Mouse (Mus musculus) lung, embryonic 14.5 days (tissue): ENCODE measurements around the gene Brinp2. TPM values are rescaled to one million over a fixed set of nuclear protein-coding genes. Genes with fewer than 3 reads are reported as not detected.

ENCODE experiments used
- ATAC-seq: fragments of 200-750 bp; cut with Nextera tagmentation; 2 replicates; pipeline ENCODE4 v1.8.0; 2017; ENCODE audit warnings: mild to moderate bottlenecking, moderate TSS enrichment, moderate library complexity; ENCODE audit not compliant: insufficient read depth
- DNase-seq: peaks from one replicate; pipeline ENCODE4 v3.0.0-alpha.2; 2015
- H3K27ac ChIP-seq: fragments of 300-500 bp; sonication (generic); 2 replicates; pipeline ENCODE4 v1.5.1; 2014; ENCODE audit warnings: low read depth, mild to moderate bottlenecking, moderate library complexity
- H3K27me3 ChIP-seq: fragments of 300-500 bp; sonication (generic); 2 replicates; pipeline ENCODE4 v1.6.1; 2014; ENCODE audit warnings: low read length, control low read depth; ENCODE audit not compliant: insufficient read depth
- H3K36me3 ChIP-seq: fragments of 300-500 bp; sonication (generic); 2 replicates; pipeline ENCODE4 v1.6.1; 2014; ENCODE audit warnings: control low read depth; ENCODE audit not compliant: insufficient read depth
- H3K4me1 ChIP-seq: fragments of 300-500 bp; sonication (generic); 2 replicates; pipeline ENCODE4 v1.6.1; 2014; ENCODE audit warnings: antibody characterized with exemption, control low read depth; ENCODE audit not compliant: insufficient read depth
- H3K4me2 ChIP-seq: fragments of 300-500 bp; sonication (generic); 2 replicates; pipeline ENCODE4 v1.6.1; 2014; ENCODE audit warnings: mild to moderate bottlenecking
- H3K4me3 ChIP-seq: fragments of 300-500 bp; sonication (generic); 2 replicates; pipeline ENCODE4 v1.5.1; 2014; ENCODE audit warnings: low read depth, low read length
- H3K9ac ChIP-seq: fragments of 300-500 bp; sonication (generic); 2 replicates; pipeline ENCODE4 v1.6.1; 2014
- H3K9me3 ChIP-seq: fragments of 300-500 bp; sonication (generic); 2 replicates; pipeline ENCODE4 v1.6.1; 2016; ENCODE audit warnings: low read depth, low read length, control low read depth
- CTCF ChIP-seq: IDR thresholded peaks from 2 replicates; pipeline ENCODE4 v1.5.1; 2016; ENCODE audit warnings: antibody characterized with exemption, low read depth
- WGBS: fragments of 180-500 bp; shearing (Covaris S2); extraction: QIAGEN DNeasy Blood & Tissue Kit; methylation state at CpG from one replicate; pipeline ENCODE4 v1.1.7; 2014; 5-methylcytosine and 5-hydroxymethylcytosine counted together
- polyA plus RNA-seq: library from polyadenylated mRNA; unstranded; fragments of >200 nt; fragmentation: Nextera tagmentation; extraction: Ambion mirVana; gene quantifications from 2 replicates; pipeline ENCODE4 v1.2.1, GENCODE M21; 2014

Gene Brinp2
- polyA plus RNA-seq, 1 experiment from 2014 or later = 0.24 TPM

GRCm38 (mm10) chr1:158258685-158259292, 97.3 kb downstream of the Brinp2 start:
- Histone ChIP-seq H3K4me2 (no peak overlapping the region), H3K9ac (no peak overlapping the region), H3K4me1 (no peaks in the 10 kb centered on the region), H3K27me3 (no peaks in the 10 kb centered on the region), H3K27ac (no peak overlapping the region), H3K36me3 (no peaks in the 10 kb centered on the region), H3K4me3 (no peak overlapping the region), H3K9me3 (no peaks in the 10 kb centered on the region)
- WGBS = 47% methylated on average over 6 of the region's 6 CpGs
- DNase-seq (no peak), ATAC-seq (no peak)
- TF ChIP-seq CTCF = no peak

- Histone ChIP-seq H3K4me1 (no peaks in the 10 kb centered on the region), H3K27ac (no peak overlapping the region), H3K27me3 (no peaks in the 10 kb centered on the region), H3K36me3 (no peaks in the 10 kb centered on the region), H3K9ac (no peak overlapping the region), H3K4me3 (no peak overlapping the region), H3K4me2 (no peak overlapping the region), H3K9me3 (no peaks in the 10 kb centered on the region)
- ATAC-seq (no peak), DNase-seq (no peak)
- 72% methylated on average over 9 of the region's 9 CpGs for WGBS
- TF ChIP-seq CTCF = no peak
Measured at GRCm38 (mm10) chr1:158255912-158256680, 100.0 kb downstream of the Brinp2 start.

- H3K27me3 ChIP-seq = no peaks in the 10 kb centered on the region
- ATAC-seq (no peak), DNase-seq (peak; percentile 6)
- no peaks in the 10 kb centered on the region for H3K4me1 ChIP-seq
- H3K4me3 ChIP-seq = no peak overlapping the region
- no peak overlapping the region for H3K4me2 ChIP-seq
- H3K9ac ChIP-seq = no peak overlapping the region
- no peaks in the 10 kb centered on the region for H3K9me3 ChIP-seq
- H3K36me3 ChIP-seq = no peaks in the 10 kb centered on the region
- H3K27ac ChIP-seq = no peak overlapping the region
- TF ChIP-seq CTCF = no peak
- 63% methylated on average over 8 of the region's 8 CpGs for WGBS
Measured at GRCm38 (mm10) chr1:158252682-158253222, 103.4 kb downstream of the Brinp2 start.

- no peaks in the 10 kb centered on the region for H3K27me3 ChIP-seq
- TF ChIP-seq CTCF = no peak
- 75% methylated on average over 3 of the region's 3 CpGs for WGBS
- H3K9ac ChIP-seq = no peak overlapping the region
- ATAC-seq (no peak), DNase-seq (no peak)
- H3K36me3 ChIP-seq = no peaks in the 10 kb centered on the region
- no peak overlapping the region for H3K27ac ChIP-seq
- H3K4me2 ChIP-seq = no peak overlapping the region
- no peak overlapping the region for H3K4me3 ChIP-seq
- H3K9me3 ChIP-seq = no peaks in the 10 kb centered on the region
- no peaks in the 10 kb centered on the region for H3K4me1 ChIP-seq
Measured at GRCm38 (mm10) chr1:158248266-158248665, 107.9 kb downstream of the Brinp2 start.

- no peak for TF ChIP-seq CTCF
- no peak overlapping the region for H3K27ac ChIP-seq
- H3K9ac ChIP-seq = no peak overlapping the region
- H3K36me3 ChIP-seq = no peaks in the 10 kb centered on the region
- no peaks in the 10 kb centered on the region for H3K27me3 ChIP-seq
- H3K4me1 ChIP-seq = no peaks in the 10 kb centered on the region
- no peak overlapping the region for H3K4me2 ChIP-seq
- DNase-seq = no peak
- no peaks in the 10 kb centered on the region for H3K9me3 ChIP-seq
- no peak overlapping the region for H3K4me3 ChIP-seq
- ATAC-seq = no peak
- 89% methylated on average over 14 of the region's 14 CpGs for WGBS
Measured at GRCm38 (mm10) chr1:158246476-158247153, 109.5 kb downstream of the Brinp2 start.

GRCm38 (mm10) chr1:158245486-158245885, 110.6 kb downstream of the Brinp2 start:
- H3K27me3 ChIP-seq = no peaks in the 10 kb centered on the region
- TF ChIP-seq CTCF = no peak
- H3K4me3 ChIP-seq = no peak overlapping the region
- WGBS = 78% methylated on average over 8 of the region's 8 CpGs
- no peak overlapping the region for H3K4me2 ChIP-seq
- no peaks in the 10 kb centered on the region for H3K36me3 ChIP-seq
- no peak for ATAC-seq
- H3K9ac ChIP-seq = no peak overlapping the region
- H3K4me1 ChIP-seq = no peaks in the 10 kb centered on the region
- H3K27ac ChIP-seq = no peak overlapping the region
- no peaks in the 10 kb centered on the region for H3K9me3 ChIP-seq
- DNase-seq = no peak

- ATAC-seq = no peak
Measured at GRCm38 (mm10) chr1:158244016-158244415, 112.1 kb downstream of the Brinp2 start.

More at GRCm38 (mm10) chr1:158244016-158244415, 112.1 kb downstream of the Brinp2 start:
- Histone ChIP-seq H3K4me2 (no peak overlapping the region), H3K4me1 (no peaks in the 10 kb centered on the region), H3K27me3 (no peaks in the 10 kb centered on the region), H3K9me3 (no peaks in the 10 kb centered on the region), H3K36me3 (no peaks in the 10 kb centered on the region), H3K27ac (no peak overlapping the region), H3K9ac (no peak overlapping the region), H3K4me3 (no peak overlapping the region)
- WGBS = 85% methylated on average over 3 of the region's 3 CpGs
- DNase-seq = no peak
- no peak for TF ChIP-seq CTCF
